Mouse (Mus musculus) kidney, embryonic 14.5 days (tissue): ENCODE measurements around the gene Slc34a3. TPM values are rescaled to one million over a fixed set of nuclear protein-coding genes. Genes with fewer than 3 reads are reported as not detected.
"Not testable (repeated sequence)": the region's sequence is repeated elsewhere in the genome, so short reads cannot be mapped to it uniquely, and the experiment has no call there.

ENCODE experiments used
- ATAC-seq: fragments of 200-750 bp; cut with Nextera tagmentation; 2 replicates; pipeline ENCODE4 v1.8.0; 2017; ENCODE audit warnings: moderate number of reproducible peaks, mild to moderate bottlenecking, moderate TSS enrichment, moderate library complexity; ENCODE audit not compliant: low FRiP score, low TSS enrichment
- H3K27ac ChIP-seq: fragments of 300-500 bp; sonication (generic); 2 replicates; pipeline ENCODE4 v1.5.1; 2014; ENCODE audit warnings: low read depth, mild to moderate bottlenecking, low read length, moderate library complexity, mixed read lengths
- H3K27me3 ChIP-seq: fragments of 300-500 bp; sonication (generic); 2 replicates; pipeline ENCODE4 v1.6.1; 2014; ENCODE audit warnings: mild to moderate bottlenecking, low read length; ENCODE audit not compliant: control insufficient read depth, insufficient read depth
- H3K36me3 ChIP-seq: fragments of 300-500 bp; sonication (generic); 2 replicates; pipeline ENCODE4 v1.6.1; 2014; ENCODE audit warnings: low read length, mixed read lengths; ENCODE audit not compliant: control insufficient read depth, insufficient read depth
- H3K4me1 ChIP-seq: fragments of 300-500 bp; sonication (generic); 2 replicates; pipeline ENCODE4 v1.6.1; 2014; ENCODE audit warnings: low read length, mixed read lengths; ENCODE audit not compliant: control insufficient read depth, insufficient read depth
- H3K4me2 ChIP-seq: fragments of 300-500 bp; sonication (generic); replicated peaks from 2 replicates; pipeline ENCODE4 v1.6.1; 2014; ENCODE audit warnings: low read depth, mild to moderate bottlenecking, low read length
- H3K4me3 ChIP-seq: fragments of 300-500 bp; sonication (generic); 2 replicates; pipeline ENCODE4 v1.5.1; 2014; ENCODE audit warnings: mild to moderate bottlenecking, low read length
- H3K9ac ChIP-seq: fragments of 300-500 bp; sonication (generic); 2 replicates; pipeline ENCODE4 v1.6.1; 2014; ENCODE audit warnings: low read depth, mild to moderate bottlenecking, low read length, moderate library complexity
- H3K9me3 ChIP-seq: fragments of 300-500 bp; sonication (generic); 2 replicates; pipeline ENCODE4 v1.6.1; 2016; ENCODE audit warnings: low read length; ENCODE audit not compliant: control insufficient read depth
- WGBS: fragments of 180-500 bp; shearing (Covaris S2); extraction: QIAGEN DNeasy Blood & Tissue Kit; methylation state at CpG from one replicate; pipeline ENCODE4 v1.1.7; 2014; 5-methylcytosine and 5-hydroxymethylcytosine counted together
- polyA plus RNA-seq: library from polyadenylated mRNA; unstranded; fragments of >200 nt; fragmentation: Nextera tagmentation; extraction: Ambion mirVana; gene quantifications from 2 replicates; pipeline ENCODE4 v1.2.1, GENCODE M21; 2014

Gene Slc34a3
- polyA plus RNA-seq, 1 experiment from 2014 or later, result 0.34 TPM

GRCm38 (mm10) chr2:25257250-25257649, 23.1 kb upstream of the Slc34a3 start:
- not testable (repeated sequence) for H3K27me3 ChIP-seq, H3K9ac ChIP-seq, H3K9me3 ChIP-seq, ATAC-seq, H3K27ac ChIP-seq, H3K4me3 ChIP-seq, H3K36me3 ChIP-seq, H3K4me2 ChIP-seq
- H3K4me1 ChIP-seq, result peaks cover 12% of the 10 kb centered on the region
- WGBS, result 87% methylated on average over 5 of the region's 5 CpGs

GRCm38 (mm10) chr2:25256443-25257109, 22.4 kb upstream of the Slc34a3 start:
- 61% methylated on average over 10 of the region's 12 CpGs for WGBS
- not testable (repeated sequence) for ATAC-seq, H3K36me3 ChIP-seq

GRCm38 (mm10) chr2:25255284-25255779, 21.2 kb upstream of the Slc34a3 start, which contains the start of gene Tmem203:
Gene Tmem203, plus strand, starts transcription at chr2:25255439.
- Histone ChIP-seq H3K4me2 (peak within 1 kb of the TSS; percentile 95), H3K4me1 (peaks cover 12% of the 10 kb centered on the region), H3K9me3 (no peaks in the 10 kb centered on the region), H3K4me3 (peak within 1 kb of the TSS; percentile 87), H3K27me3 (no peaks in the 10 kb centered on the region), H3K27ac (peak within 1 kb of the TSS; percentile 63), H3K9ac (peak within 1 kb of the TSS; percentile 73), H3K36me3 (peaks cover 19% of the 10 kb centered on the region)
- under 1% methylated on average over 39 of the region's 39 CpGs for WGBS
- ATAC-seq, result peak; percentile 92

More at GRCm38 (mm10) chr2:25256443-25257109, 22.4 kb upstream of the Slc34a3 start:
- H3K4me1 ChIP-seq, result peaks cover 12% of the 10 kb centered on the region
- peak overlapping the region; percentile 95 for H3K4me2 ChIP-seq
- H3K4me3 ChIP-seq, result peak overlapping the region; percentile 87
- H3K9me3 ChIP-seq, H3K27me3 ChIP-seq, H3K27ac ChIP-seq: not testable (repeated sequence)
- peak overlapping the region; percentile 73; the same call in 1 of the 2 replicates for H3K9ac ChIP-seq

DNA sequence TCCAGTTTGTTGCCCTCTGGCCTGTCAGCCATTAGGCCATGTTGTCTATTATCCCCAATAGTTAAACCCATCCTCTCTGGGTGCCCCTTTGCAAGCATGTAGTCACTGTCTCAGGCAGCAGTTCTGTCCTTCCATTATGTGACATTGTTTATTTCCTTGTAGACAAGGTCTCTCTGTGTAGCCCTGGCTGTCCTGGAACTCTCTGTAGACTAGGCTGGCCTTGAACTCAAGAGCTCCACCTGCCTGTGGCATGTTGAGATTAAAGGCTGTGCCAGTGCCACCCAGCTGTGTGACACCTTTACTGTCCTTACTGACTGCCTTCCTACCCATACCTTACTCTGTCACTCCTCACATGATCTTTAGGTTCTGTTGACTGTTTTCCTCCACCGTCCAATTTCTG, 18.2 kb upstream of the Slc34a3 start:
- WGBS, result 97% methylated on average over 1 of the region's 1 CpGs
- ATAC-seq, result no peak
- Histone ChIP-seq H3K9me3 (no peaks in the 10 kb centered on the region), H3K4me2 (no peak overlapping the region), H3K4me1 (peaks cover 12% of the 10 kb centered on the region), H3K9ac (no peak overlapping the region), H3K4me3 (no peak overlapping the region), H3K27ac (no peak overlapping the region), H3K36me3 (peaks cover 45% of the 10 kb centered on the region), H3K27me3 (no peaks in the 10 kb centered on the region)

- Histone ChIP-seq H3K9me3 (no peaks in the 10 kb centered on the region), H3K4me2 (no peak within 1 kb of the TSS), H3K4me3 (no peak within 1 kb of the TSS), H3K9ac (no peak within 1 kb of the TSS), H3K36me3 (peaks cover 50% of the 10 kb centered on the region), H3K27ac (no peak within 1 kb of the TSS), H3K4me1 (peaks cover 7% of the 10 kb centered on the region; the same call in 1 of the 2 replicates), H3K27me3 (peaks cover 10% of the 10 kb centered on the region; the same call in 1 of the 2 replicates)
- 88% methylated on average over 10 of the region's 10 CpGs for WGBS
- no peak for ATAC-seq
These were observed 12.3 kb upstream of the Slc34a3 start, which contains the start of gene AL732309.1 for GRCm38 (mm10) chr2:25246183-25247072. Gene AL732309.1, minus strand, starts transcription at chr2:25246863.

- H3K27me3 ChIP-seq, result peaks cover 10% of the 10 kb centered on the region; the same call in 1 of the 2 replicates
- H3K4me2 ChIP-seq, result no peak overlapping the region
- H3K36me3 ChIP-seq, result peaks cover 30% of the 10 kb centered on the region
- 91% methylated on average over 4 of the region's 4 CpGs for whole genome bisulfite sequencing
- no peak overlapping the region for H3K9ac ChIP-seq
- H3K4me1 ChIP-seq, result peaks cover 12% of the 10 kb centered on the region; the same call in 1 of the 2 replicates
- H3K27ac ChIP-seq, result no peak overlapping the region
- no peak for ATAC-seq
- H3K9me3 ChIP-seq, result no peaks in the 10 kb centered on the region
- H3K4me3 ChIP-seq, result no peak overlapping the region
These were observed 10.0 kb upstream of the Slc34a3 start for GRCm38 (mm10) chr2:25244144-25244543.

GRCm38 (mm10) chr2:25243342-25243741, 9.2 kb upstream of the Slc34a3 start:
- peaks cover 22% of the 10 kb centered on the region for H3K36me3 ChIP-seq
- H3K4me3 ChIP-seq, result no peak overlapping the region
- WGBS, result 69% methylated on average over 8 of the region's 8 CpGs
- ATAC-seq, result no peak
- no peak overlapping the region for H3K9ac ChIP-seq
- peaks cover 10% of the 10 kb centered on the region; the same call in 1 of the 2 replicates for H3K27me3 ChIP-seq
- no peak overlapping the region for H3K27ac ChIP-seq
- H3K9me3 ChIP-seq, result no peaks in the 10 kb centered on the region
- H3K4me1 ChIP-seq, result peaks cover 12% of the 10 kb centered on the region; the same call in 1 of the 2 replicates
- no peak overlapping the region for H3K4me2 ChIP-seq

DNA sequence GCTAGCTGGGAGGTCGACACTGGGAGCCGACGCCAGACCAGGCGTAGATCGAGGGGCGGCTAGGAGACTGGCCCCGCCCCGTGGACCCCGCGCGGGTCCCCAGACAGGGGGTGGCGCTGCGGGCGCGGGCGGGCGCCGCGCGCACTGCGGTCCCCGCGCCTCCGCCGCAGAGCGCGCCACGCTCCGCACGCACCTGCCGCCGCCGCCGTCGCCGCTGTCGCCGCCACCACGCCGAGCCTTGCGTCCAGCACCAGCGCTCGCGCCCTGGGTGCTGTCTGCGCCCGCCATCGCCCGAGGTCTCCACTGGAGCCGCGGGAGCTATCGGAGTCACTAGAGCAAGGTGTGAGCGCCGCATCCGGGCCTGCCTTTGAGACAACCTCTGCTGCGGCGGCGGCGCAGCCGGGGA, 7.9 kb upstream of the Slc34a3 start, which contains the start of the genes Rnf208 and Cysrt1:
Gene Rnf208, plus strand, starts transcription at position 155 of the 406 bp plus-strand sequence.
Gene Cysrt1, minus strand, starts transcription at position 352 of the 406 bp plus-strand sequence.
- peak within 1 kb of the TSS; percentile 93 for H3K4me2 ChIP-seq
- H3K27me3 ChIP-seq, result peaks cover 10% of the 10 kb centered on the region; the same call in 1 of the 2 replicates
- no peak for ATAC-seq
- H3K27ac ChIP-seq, result peak within 1 kb of the TSS; percentile 8; the same call in 1 of the 2 replicates
- H3K4me3 ChIP-seq, result peak within 1 kb of the TSS; percentile 53
- peaks cover 12% of the 10 kb centered on the region; the same call in 1 of the 2 replicates for H3K4me1 ChIP-seq
- 1% methylated on average over 45 of the region's 59 CpGs for WGBS
- peak within 1 kb of the TSS; percentile 67 for H3K9ac ChIP-seq
- H3K36me3 ChIP-seq, result peaks cover 12% of the 10 kb centered on the region
- no peaks in the 10 kb centered on the region for H3K9me3 ChIP-seq
